Mouse (Mus musculus) liver, embryonic 14.5 days (tissue): ENCODE measurements around the gene Olfr1359.

Experiments used
- CTCF ChIP-seq: IDR thresholded peaks from 2 replicates; pipeline ENCODE4 v1.5.1; 2016; ENCODE audit warnings: antibody characterized with exemption, low read depth, control low read depth
- EP300 ChIP-seq: IDR thresholded peaks from 2 replicates; pipeline ENCODE4 v1.6.1; 2016; ENCODE audit warnings: antibody characterized with exemption, low read depth

DNA sequence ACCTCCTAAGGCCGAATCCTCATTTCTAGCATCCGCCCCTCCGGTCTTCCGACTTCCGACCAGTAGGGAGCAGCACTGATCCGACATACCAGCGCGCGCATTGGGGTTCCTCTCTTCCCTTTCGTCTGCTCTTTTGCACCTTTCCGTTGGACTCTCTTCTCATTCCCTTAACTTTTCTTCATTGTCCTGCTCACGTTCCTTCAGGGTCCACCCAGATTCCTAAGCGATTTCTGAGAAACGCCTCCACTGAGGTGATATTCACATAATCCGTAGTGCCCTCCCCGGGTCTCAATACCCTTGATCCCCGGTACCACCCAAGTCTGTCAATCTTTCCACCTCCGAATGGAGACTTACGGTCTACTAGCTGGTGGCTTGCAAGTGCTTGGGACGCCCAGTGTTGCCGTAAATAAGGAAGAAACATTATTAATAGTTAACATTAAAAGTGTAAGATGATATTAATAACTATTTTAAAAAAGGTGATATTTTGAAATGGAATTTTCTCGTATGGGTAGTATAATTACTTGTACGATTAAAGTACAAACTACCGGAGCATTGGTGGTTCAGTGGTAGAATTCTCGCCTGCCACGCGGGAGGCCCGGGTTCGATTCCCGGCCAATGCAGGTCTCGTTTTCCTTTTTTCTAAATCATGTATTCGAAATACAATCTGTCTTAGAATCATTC is 12.3 kb downstream of the Olfr1359 start:
- peak; percentile 94 for TF ChIP-seq CTCF
- TF ChIP-seq EP300, result 0 out of 2 replicates have a peak, but pooled peaks have one; percentile 24
